In the genomic region with DNA sequence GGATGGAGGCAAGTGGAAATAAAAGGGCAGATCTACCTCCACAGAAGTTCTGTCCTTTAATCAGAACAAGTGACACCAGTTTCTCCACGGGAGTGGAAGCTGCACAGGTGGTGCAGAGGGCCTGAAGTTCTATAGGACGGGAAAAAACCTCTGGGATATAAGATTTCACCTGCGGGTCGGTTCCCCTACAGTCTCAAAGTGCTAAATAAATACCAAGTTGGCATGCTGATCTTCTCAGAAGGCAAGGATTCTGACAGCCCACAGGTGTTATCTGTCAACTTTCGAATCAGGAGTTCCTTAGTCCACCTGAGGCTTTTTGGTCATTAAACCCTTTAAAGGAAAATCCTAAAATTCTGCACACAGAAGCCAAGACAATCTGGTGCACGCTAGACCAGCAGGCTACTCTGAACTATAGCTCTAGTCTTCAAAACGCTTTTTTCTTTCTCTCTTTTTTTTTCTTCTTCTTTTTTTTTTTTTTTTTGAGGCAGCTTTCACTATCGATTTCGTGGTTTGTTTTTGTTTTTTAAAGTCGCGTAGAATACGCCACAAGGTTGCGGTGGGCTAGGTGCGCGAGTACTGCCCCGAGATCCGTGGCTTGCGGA, we compare ENCODE assay signal across 8 mouse cellular contexts. TPM values are rescaled to one million over a fixed set of nuclear protein-coding genes. Genes with fewer than 3 reads are reported as not detected.
DNase-seq lines count a peak whose midpoint lies in the region; ATAC-seq and TF ChIP-seq lines count a peak whose summit lies in the region.

No protein-coding gene starts in this region.

- ATAC-seq in hindbrain, embryonic 13.5 days (ENCODE audit: low FRiP score) = no peak
- no peak for ATAC-seq in liver, postnatal 0 days
- ATAC-seq in megakaryocyte-erythroid progenitor cell, adult 5-6 weeks (replicated peaks; ENCODE audit: low FRiP score, low TSS enrichment, poor library complexity, severe bottlenecking) = no peak

- H3K36me3 ChIP-seq in hindbrain, embryonic 13.5 days = no peaks in the 10 kb centered on the region
- H3K36me3 ChIP-seq in liver, postnatal 0 days (replicated peaks; ENCODE audit: insufficient read depth, low read length) = 0 out of 2 replicates have a peak, but pooled peaks cover 2% of the 10 kb centered on the region

- peak; percentile 15 for DNase-seq in cerebellum, adult 11 months
- no peak for DNase-seq in cerebellum, postnatal 4 days (ENCODE audit: low spot score in 2 of 2)
- DNase-seq in thymus, postnatal 0 days (ENCODE audit: low spot score) = peak; percentile 23
- no peak for DNase-seq in thymus, adult 18-20 months
- DNase-seq in liver, postnatal 0 days = no peak
- DNase-seq in thymus, postnatal 14 days = peak; percentile 15

- no peaks in the 10 kb centered on the region for H3K9me3 ChIP-seq in hindbrain, embryonic 13.5 days
- no peaks in the 10 kb centered on the region for H3K9me3 ChIP-seq in liver, postnatal 0 days (ENCODE audit: low read length)

- H3K4me2 ChIP-seq in hindbrain, embryonic 13.5 days = peak overlapping the region; percentile 69
- H3K4me2 ChIP-seq in liver, postnatal 0 days (ENCODE audit: low read depth, low read length) = peak overlapping the region; percentile 78

- no peak for TF ChIP-seq EP300 in liver, postnatal 0 days (IDR thresholded peaks at IDR 0.05; ENCODE audit: low read depth)

- WGBS in hindbrain, embryonic 13.5 days = 3% methylated on average over 18 of the region's 18 CpGs
- WGBS in liver, postnatal 0 days (ENCODE audit: insufficient replicate concordance) = 2% methylated on average over 18 of the region's 18 CpGs

- H3K9ac ChIP-seq in hindbrain, embryonic 13.5 days = peak overlapping the region; percentile 78
- peak overlapping the region; percentile 70 for H3K9ac ChIP-seq in liver, postnatal 0 days (replicated peaks)

- H3K4me1 ChIP-seq in hindbrain, embryonic 13.5 days (replicated peaks) = peaks cover 18% of the 10 kb centered on the region
- peaks cover 33% of the 10 kb centered on the region for H3K4me1 ChIP-seq in liver, postnatal 0 days (ENCODE audit: insufficient read depth)

- TF ChIP-seq CTCF in liver, postnatal 0 days (IDR thresholded peaks at IDR 0.05; ENCODE audit: low read depth) = no peak

- peak overlapping the region; percentile 78 for H3K4me3 ChIP-seq in hindbrain, embryonic 13.5 days
- peak overlapping the region; percentile 77 for H3K4me3 ChIP-seq in liver, postnatal 0 days (ENCODE audit: low read depth, low read length)

- no peaks in the 10 kb centered on the region for H3K27me3 ChIP-seq in hindbrain, embryonic 13.5 days
- no peaks in the 10 kb centered on the region for H3K27me3 ChIP-seq in liver, postnatal 0 days (ENCODE audit: insufficient read depth, low read length)

- peak overlapping the region; percentile 92 for H3K27ac ChIP-seq in hindbrain, embryonic 13.5 days
- H3K27ac ChIP-seq in liver, postnatal 0 days (ENCODE audit: low read depth) = peak overlapping the region; percentile 98

RNA-seq across cellular contexts. Expression of a gene that starts 0.6 kb away (rescaled TPM):
- 42.7 and 53.4 TPM in 2 replicates for polyA plus RNA-seq in thymus, postnatal 0 days (2015; fragmentation: Nextera tagmentation; extraction: Ambion mirVana)
- 39.0 and 43.3 TPM in 2 replicates for polyA plus RNA-seq in hindbrain, embryonic 13.5 days (2015; fragmentation: Nextera tagmentation; extraction: Ambion mirVana)
- polyA plus RNA-seq in liver, postnatal 0 days (2015; fragmentation: Nextera tagmentation; extraction: Ambion mirVana) = 10.6 and 14.7 TPM in 2 replicates
- total RNA-seq in megakaryocyte-erythroid progenitor cell, adult 5-6 weeks (2014; fragmentation: Nextera tagmentation) = 47.6 and 60.7 TPM in 2 replicates
- 59.0 and 68.2 TPM in 2 replicates for total RNA-seq in megakaryocyte-erythroid progenitor cell, adult 5-6 weeks (2017)

Comparison
In these comparisons a context has a peak if more than half of its experiments do, and no peak if none do; other contexts are left out.
1. DNase-seq: peak in cerebellum, adult 11 months (single experiment), thymus, postnatal 0 days (single experiment) and thymus, postnatal 14 days (single experiment); none in cerebellum, postnatal 4 days (0 of 2), thymus, adult 18-20 months (0 of 2) and liver, postnatal 0 days (single experiment).